ENCODE assay signal across 22 mouse cellular contexts in the genomic region with DNA sequence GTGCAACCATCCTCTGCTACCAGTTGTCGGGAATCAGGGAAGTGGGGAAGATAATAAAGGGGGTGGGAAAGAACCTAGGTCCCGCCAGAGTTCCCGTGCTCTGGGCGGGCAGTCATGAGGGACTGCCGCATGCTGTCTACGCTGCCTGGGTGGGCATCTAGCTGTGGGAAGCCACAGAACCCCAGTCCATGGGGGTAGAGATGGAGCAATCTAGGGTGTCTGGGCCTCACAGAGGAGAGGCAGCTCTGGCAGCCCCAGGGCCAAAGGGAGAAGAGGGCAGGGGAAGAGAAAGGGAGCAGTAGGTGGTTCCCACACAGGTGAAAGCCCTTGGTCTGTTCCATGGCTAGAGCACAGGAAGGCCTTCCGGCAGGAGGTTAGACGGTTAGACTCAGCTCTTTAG. TPM values are rescaled to one million over a fixed set of nuclear protein-coding genes. Genes with fewer than 3 reads are reported as not detected.
"Had no signal": no experiment of that assay in that cellular context is flagged by ENCODE, and none has a peak within 500 bp of the region (broad histone marks: within the 10 kb centered on the region; RNA-seq: fewer than 3 reads in every experiment).

No protein-coding gene starts in this region.

- H3K9me3 ChIP-seq: stomach, embryonic 15.5 days had no signal

- H3K4me3 ChIP-seq: neural tube, embryonic 12.5 days; neural tube, embryonic 13.5 days; neural tube, embryonic 15.5 days; stomach, embryonic 15.5 days had no signal

- H3K27me3 ChIP-seq: neural tube, embryonic 13.5 days; neural tube, embryonic 15.5 days; stomach, embryonic 15.5 days had no signal

- H3K27ac ChIP-seq: neural tube, embryonic 12.5 days; neural tube, embryonic 13.5 days; neural tube, embryonic 15.5 days; stomach, embryonic 15.5 days; stomach, postnatal 0 days had no signal

- H3K4me1 ChIP-seq: stomach, embryonic 15.5 days had no signal

- H3K4me2 ChIP-seq: neural tube, embryonic 12.5 days; neural tube, embryonic 13.5 days; neural tube, embryonic 15.5 days; stomach, embryonic 15.5 days had no signal

- DNase-seq: retina, postnatal 1 day; right cerebral cortex, adult 18-20 months; right cerebral cortex, postnatal 14 days; right cerebral cortex, postnatal 25 days; right cerebral cortex, postnatal 4 days; spleen, adult 18-20 months; thymus, adult 18-20 months; thymus, adult 2 months; thymus, postnatal 14 days; thymus, postnatal 25 days; thymus, postnatal 36 days; thymus, postnatal 4 days had no signal

- H3K36me3 ChIP-seq: neural tube, embryonic 12.5 days; neural tube, embryonic 13.5 days; neural tube, embryonic 15.5 days; stomach, embryonic 15.5 days had no signal

- H3K9ac ChIP-seq: neural tube, embryonic 12.5 days; neural tube, embryonic 13.5 days; neural tube, embryonic 15.5 days; stomach, embryonic 15.5 days had no signal

RNA-seq across cellular contexts. Expression of a gene that starts 13.2 kb away (rescaled TPM):
- total RNA-seq: neutrophil, adult 5-6 weeks had no signal
- polyA plus RNA-seq: neural tube, embryonic 13.5 days; neural tube, embryonic 14.5 days; small intestine, adult 2 months; spleen, adult 2 months; stomach, embryonic 14.5 days; thymus, adult 2 months had no signal
